Mouse (Mus musculus): ENCODE data around the gene B4gat1.

GRCm38 (mm10) chr19:4990716-4991115, 47.9 kb upstream of the B4gat1 start:
- TF ChIP-seq CTCF (IDR thresholded peaks at IDR 0.05; ENCODE audit: borderline replicate concordance, control insufficient read depth, extremely low read depth, insufficient read depth, low read length, poor library complexity), result no peak
- TF ChIP-seq POLR2A (IDR thresholded peaks at IDR 0.05; ENCODE audit: control insufficient read depth, extremely low read depth, insufficient read depth, low read length, poor library complexity), result no peak

Measured in thymus, adult 2 months (tissue).